ENCODE assay signal across 16 mouse cellular contexts in genomic region chr4:55203731-55204710, GRCm38 (mm10).
DNase-seq lines count a peak whose midpoint lies in the region; ATAC-seq and TF ChIP-seq lines count a peak whose summit lies in the region.
"Had no signal": no experiment of that assay in that cellular context is flagged by ENCODE, and none has a peak within 500 bp of the region (broad histone marks: within the 10 kb centered on the region; RNA-seq: fewer than 3 reads in every experiment).

No protein-coding gene starts in this region.

- H3K9ac ChIP-seq in hindbrain, embryonic 11.5 days (ENCODE audit: low read depth, low read length), result no peak overlapping the region
- H3K9ac ChIP-seq in hindbrain, postnatal 0 days (replicated peaks; ENCODE audit: low read length), result no peak overlapping the region
- H3K9ac ChIP-seq: liver, postnatal 0 days; neural tube, embryonic 12.5 days had no signal

- H3K4me2 ChIP-seq in hindbrain, embryonic 11.5 days (replicated peaks; ENCODE audit: low read depth, low read length), result no peak overlapping the region
- H3K4me2 ChIP-seq in hindbrain, postnatal 0 days (ENCODE audit: low read depth, low read length), result no peak overlapping the region
- H3K4me2 ChIP-seq: neural tube, embryonic 12.5 days had no signal

- no peaks in the 10 kb centered on the region for H3K36me3 ChIP-seq in hindbrain, embryonic 11.5 days (ENCODE audit: control insufficient read depth, insufficient read depth, low read length)
- H3K36me3 ChIP-seq in hindbrain, postnatal 0 days (ENCODE audit: insufficient read depth, low read length), result no peaks in the 10 kb centered on the region
- H3K36me3 ChIP-seq in limb, embryonic 10.5 days, result no peaks in the 10 kb centered on the region
- H3K36me3 ChIP-seq: neural tube, embryonic 12.5 days had no signal

- no peaks in the 10 kb centered on the region for H3K9me3 ChIP-seq in hindbrain, embryonic 11.5 days (ENCODE audit: control insufficient read depth, low read length)
- H3K9me3 ChIP-seq in hindbrain, postnatal 0 days (ENCODE audit: low read length), result no peaks in the 10 kb centered on the region
- H3K9me3 ChIP-seq in limb, embryonic 10.5 days (replicated peaks), result no peaks in the 10 kb centered on the region
- H3K9me3 ChIP-seq: neural tube, embryonic 12.5 days had no signal

- no peak overlapping the region for H3K27ac ChIP-seq in hindbrain, embryonic 11.5 days (ENCODE audit: low read depth, low read length)
- H3K27ac ChIP-seq in hindbrain, postnatal 0 days, result no peak overlapping the region
- H3K27ac ChIP-seq in limb, embryonic 10.5 days, result peak overlapping the region; percentile 53
- H3K27ac ChIP-seq: neural tube, embryonic 12.5 days had no signal

- DNase-seq in hindbrain, embryonic 11.5 days (ENCODE audit: low spot score), result peak; percentile 13
- DNase-seq in hindbrain, postnatal 0 days (ENCODE audit: low spot score), result no peak
- peak; percentile 28 for DNase-seq in ES-CJ7 (ENCODE audit: low read depth, low spot score)
- peak; percentile 10 for DNase-seq in embryo, embryonic 10 days (ENCODE audit: low spot score)
- peak; percentile 57 for DNase-seq in limb, embryonic 10.5 days (ENCODE audit: low spot score)
- DNase-seq in urinary bladder, postnatal 10 days (ENCODE audit: low spot score), result no peak
- no peak for DNase-seq in cerebellum, adult 9-10 months
- DNase-seq in left cerebral cortex, adult 18-20 months (ENCODE audit: low spot score in 2 of 2), result no peak
- DNase-seq: adrenal gland, postnatal 25 days; cerebellum, adult 11-12 months; heart, postnatal 14 days; kidney, adult 18-20 months; liver, postnatal 0 days; right cerebral cortex, adult 18-20 months had no signal

- no peaks in the 10 kb centered on the region for H3K27me3 ChIP-seq in hindbrain, embryonic 11.5 days (ENCODE audit: control insufficient read depth, insufficient read depth, low read length)
- no peaks in the 10 kb centered on the region for H3K27me3 ChIP-seq in hindbrain, postnatal 0 days (ENCODE audit: insufficient read depth, low read length)
- H3K27me3 ChIP-seq in limb, embryonic 10.5 days (ENCODE audit: low read depth, poor library complexity, severe bottlenecking), result no peaks in the 10 kb centered on the region; the same call in 1 of the 2 replicates
- H3K27me3 ChIP-seq: megakaryocyte, embryonic 14.5 days; neural tube, embryonic 12.5 days had no signal

- no peak for TF ChIP-seq CTCF in hindbrain, postnatal 0 days (IDR thresholded peaks at IDR 0.05; ENCODE audit: low read depth)

- H3K4me1 ChIP-seq in hindbrain, embryonic 11.5 days (replicated peaks; ENCODE audit: control insufficient read depth, insufficient read depth, low read length), result peaks cover 8% of the 10 kb centered on the region; the same call in 1 of the 2 replicates
- peaks cover 10% of the 10 kb centered on the region for H3K4me1 ChIP-seq in hindbrain, postnatal 0 days (ENCODE audit: insufficient read depth, low read length)
- H3K4me1 ChIP-seq in limb, embryonic 10.5 days, result peaks cover 34% of the 10 kb centered on the region
- H3K4me1 ChIP-seq: megakaryocyte, embryonic 14.5 days had no signal

- 39% methylated on average over 20 of the region's 20 CpGs for WGBS in hindbrain, embryonic 11.5 days
- 53% methylated on average over 20 of the region's 20 CpGs for WGBS in hindbrain, postnatal 0 days
- WGBS in limb, embryonic 10.5 days, result 40% methylated on average over 20 of the region's 20 CpGs

- no peak for ATAC-seq in hindbrain, embryonic 11.5 days (ENCODE audit: low FRiP score)
- no peak for ATAC-seq in hindbrain, postnatal 0 days
- ATAC-seq: liver, postnatal 0 days had no signal

- H3K4me3 ChIP-seq in hindbrain, embryonic 11.5 days (ENCODE audit: low read depth, low read length), result no peak overlapping the region
- no peak overlapping the region for H3K4me3 ChIP-seq in hindbrain, postnatal 0 days (ENCODE audit: low read length)
- peak overlapping the region; percentile 11 for H3K4me3 ChIP-seq in limb, embryonic 10.5 days
- H3K4me3 ChIP-seq: megakaryocyte, embryonic 14.5 days; neural tube, embryonic 12.5 days had no signal

Comparison
In these comparisons a context has a peak if more than half of its experiments do, and no peak if none do; other contexts are left out.
1. DNase-seq: peak in hindbrain, embryonic 11.5 days (single experiment), ES-CJ7 (single experiment), embryo, embryonic 10 days (single experiment) and limb, embryonic 10.5 days (single experiment); none in hindbrain, postnatal 0 days (single experiment), urinary bladder, postnatal 10 days (single experiment), cerebellum, adult 9-10 months (single experiment) and left cerebral cortex, adult 18-20 months (0 of 2).